Mouse (Mus musculus) brain, embryonic 14.5 days (tissue): ENCODE data around the gene Eif4g3.

Experiments used
- CTCF ChIP-seq: fragments of 200-500 bp; IDR thresholded peaks from 2 replicates; pipeline ENCODE4 v1.5.1; 2012; ENCODE audit warnings: inconsistent platforms, mild to moderate bottlenecking, moderate library complexity, borderline replicate concordance; ENCODE audit not compliant: insufficient read depth, insufficient read length; ENCODE audit errors: extremely low read depth
- POLR2A ChIP-seq: fragments of 200-500 bp; IDR thresholded peaks from 2 replicates; pipeline ENCODE4 v1.6.1; 2012; ENCODE audit warnings: mild to moderate bottlenecking, inconsistent platforms, borderline replicate concordance; ENCODE audit not compliant: poor library complexity, insufficient read depth, insufficient read length, severe bottlenecking; ENCODE audit errors: extremely low read depth

DNA sequence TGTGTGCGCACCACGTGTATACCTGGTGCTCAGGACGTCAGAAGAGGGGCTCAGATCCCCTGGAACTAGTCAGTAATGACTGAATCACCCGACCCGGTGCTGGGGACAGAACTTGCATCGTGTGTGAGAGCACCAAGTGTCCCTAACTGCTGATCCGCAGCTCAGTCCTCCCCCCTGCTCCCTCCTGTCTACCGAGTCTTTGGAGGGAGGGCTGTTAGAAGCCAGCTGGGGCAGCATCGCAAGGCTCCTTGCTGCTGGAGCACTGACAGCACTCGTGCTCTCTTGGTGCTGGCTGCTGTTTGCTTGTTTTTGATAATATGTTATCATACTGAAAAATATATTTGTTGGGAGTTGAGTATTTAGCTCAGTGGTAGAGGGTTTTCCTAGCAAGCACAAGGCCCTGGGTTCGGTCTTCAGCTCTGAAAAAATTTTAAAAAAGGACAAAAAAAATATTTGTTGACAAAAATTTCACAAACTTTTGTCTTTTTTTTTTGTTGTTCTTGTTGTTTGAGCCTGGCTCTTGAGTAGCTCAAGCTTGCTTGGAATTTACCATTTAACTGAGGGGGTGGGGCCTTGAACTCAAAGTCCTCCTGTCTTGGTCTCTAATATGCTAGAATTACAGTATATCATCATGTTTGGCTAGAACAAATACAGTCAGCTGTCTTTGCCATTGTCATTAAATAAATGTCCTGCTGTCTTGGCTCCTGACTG lies 72.2 kb downstream of the Eif4g3 start:
- TF ChIP-seq POLR2A (no peak), CTCF (no peak)
